Mouse (Mus musculus) subcutaneous adipose tissue, adult 2 months (tissue): ENCODE results near the gene Cenpp. TPM values are rescaled to one million over a fixed set of nuclear protein-coding genes. Genes with fewer than 3 reads are reported as not detected.

ENCODE experiments used
- polyA plus RNA-seq: library from polyadenylated mRNA; depleted of rRNA; stranded (reverse); fragments of >200 nt; gene quantifications from 2 replicates; pipeline ENCODE4 v1.2.3, GENCODE M21; 2012; ENCODE audit warnings: low replicate concordance; rRNA removed

Cenpp gene
- 0.43 and 0.71 TPM in 2 replicates for polyA plus RNA-seq

GRCm38 (mm10) chr13:49652481-49653179, at the start of gene Cenpp, which contains the start of gene Nol8:
Cenpp (minus strand) TSS chr13:49652785.
Nol8 (plus strand) TSS chr13:49653078.

DNA sequence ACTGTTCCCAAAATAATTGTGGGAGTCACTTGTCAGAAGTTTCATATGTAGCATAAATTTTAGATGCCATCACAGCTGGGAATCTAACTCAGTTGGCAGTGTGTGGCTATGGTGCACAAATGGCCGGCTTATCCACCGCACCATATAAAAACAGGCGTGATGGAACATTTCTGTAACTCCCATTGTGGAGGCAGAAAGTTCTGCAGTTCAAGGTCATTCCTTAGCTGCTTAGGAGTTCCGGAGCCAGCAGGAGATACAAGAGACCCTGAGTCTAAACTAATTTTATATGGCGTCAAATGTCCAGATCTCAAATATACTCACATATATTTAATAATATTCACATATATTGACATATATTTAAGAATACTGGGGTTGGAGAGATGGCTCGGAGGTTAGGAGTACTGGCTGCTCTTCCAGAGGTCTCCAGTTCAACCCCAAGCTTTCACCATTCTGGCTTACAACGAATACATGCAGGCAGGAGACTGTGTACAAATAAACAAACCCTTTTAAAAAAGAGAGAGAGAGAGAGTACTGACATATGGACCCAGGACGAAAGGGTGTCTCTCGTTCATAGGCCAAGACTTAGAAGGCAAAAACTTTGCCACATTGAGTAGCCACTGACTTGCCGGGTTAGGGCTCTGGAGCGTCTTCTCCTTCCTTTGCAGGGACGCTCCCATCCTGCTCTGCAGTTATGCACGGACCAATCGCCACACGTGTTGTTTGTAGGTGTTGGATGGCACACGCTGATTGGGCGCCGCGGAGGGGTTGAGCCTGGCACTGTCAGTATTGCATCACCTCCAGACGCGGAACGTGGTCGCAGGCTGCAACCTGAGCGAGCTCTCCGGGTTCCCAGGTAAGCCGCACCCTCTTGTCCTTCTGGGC, 29.0 kb upstream of the Cenpp start, which contains the start of gene Iars:
Gene Iars (plus strand): TSS at position 750 of the 882 bp plus-strand sequence.

DNA sequence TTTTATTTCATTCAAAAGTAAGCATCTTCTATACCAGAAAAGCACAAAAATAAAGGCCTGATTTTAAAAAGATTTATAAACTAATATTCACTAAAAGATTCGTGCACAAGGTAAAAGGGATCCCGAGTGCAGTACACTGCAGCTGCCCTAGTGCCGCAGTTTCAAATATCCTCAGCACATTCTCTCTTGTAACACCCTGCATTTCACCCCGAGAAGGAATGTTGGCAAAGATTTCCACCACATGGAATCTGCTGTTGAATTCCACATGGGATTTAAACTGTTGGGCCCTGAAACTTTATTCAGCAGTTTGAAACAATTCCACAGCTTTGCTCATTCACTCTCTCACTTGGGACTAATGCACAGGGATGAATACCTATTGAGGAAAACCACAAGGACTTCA, 44.9 kb downstream of the Cenpp start, which contains the start of gene Ogn:
Gene Ogn (plus strand): TSS at position 333 of the 400 bp plus-strand sequence.

GRCm38 (mm10) chr13:49581541-49582530, 70.7 kb downstream of the Cenpp start, which contains the start of gene Omd:
Omd (plus strand) TSS chr13:49582462.

GRCm38 (mm10) chr13:49544279-49544678, 108.3 kb downstream of the Cenpp start, which contains the start of gene Aspn:
Aspn (plus strand) TSS chr13:49544443.

DNA sequence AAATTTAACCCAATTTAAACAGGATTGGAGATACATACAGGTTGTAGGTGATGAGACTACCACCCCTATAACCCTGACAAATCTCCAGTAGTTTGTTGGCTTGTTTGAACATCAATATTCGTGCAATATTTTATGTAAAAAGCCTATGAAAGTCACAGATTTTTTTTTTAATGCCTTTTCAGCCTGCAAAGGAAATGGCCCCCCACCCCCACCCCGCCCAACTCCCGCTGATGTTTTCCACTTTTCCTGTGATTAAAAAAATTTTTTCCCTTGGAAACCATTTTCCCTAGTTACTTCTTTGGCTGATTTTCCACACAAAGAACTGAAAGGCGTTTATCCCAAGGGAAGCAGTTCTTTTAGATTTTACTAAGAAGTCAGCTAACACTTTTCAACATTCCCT, 148.1 kb downstream of the Cenpp start, which contains the start of gene Ecm2:
Gene Ecm2 (plus strand): TSS at position 301 of the 400 bp plus-strand sequence.

GRCm38 (mm10) chr13:49492376-49493368, 159.9 kb downstream of the Cenpp start, which contains the start of gene Tes3-ps:
Tes3-ps (plus strand) TSS chr13:49493318.

GRCm38 (mm10) chr13:49420754-49421605, 231.6 kb downstream of the Cenpp start, which contains the start of gene Ippk:
Ippk (plus strand) TSS chr13:49421249.

Other genes starting within 250 kb of the Cenpp start
- 6.4 and 10.9 TPM in 2 replicates for gene Ippk, start 231.5 kb downstream of the Cenpp start, polyA plus RNA-seq
- 0.07 and 0.09 TPM in 2 replicates for gene Tes3-ps, start 159.5 kb downstream of the Cenpp start, polyA plus RNA-seq
- 5.0 and 6.9 TPM in 2 replicates for gene Ecm2, start 148.0 kb downstream of the Cenpp start, polyA plus RNA-seq
- gene Aspn, start 108.3 kb downstream of the Cenpp start, polyA plus RNA-seq, result 4.6 and 7.2 TPM in 2 replicates
- 0.60 and 0.64 TPM in 2 replicates for gene Omd, start 70.3 kb downstream of the Cenpp start, polyA plus RNA-seq
- gene Ogn, start 44.7 kb downstream of the Cenpp start, polyA plus RNA-seq, result 24.3 and 30.8 TPM in 2 replicates
- gene Nol8, start 293 bp upstream of the Cenpp start, polyA plus RNA-seq, result 1.8 and 2.8 TPM in 2 replicates
- gene Iars, start 29.3 kb upstream of the Cenpp start, polyA plus RNA-seq, result 15.0 and 38.0 TPM in 2 replicates
- gene Gm30302, start 146.2 kb upstream of the Cenpp start, polyA plus RNA-seq, result not detected in 2 replicates